Mouse (Mus musculus) spleen, adult 18-20 months (tissue): ENCODE results near the gene Map3k5.
A peak's percentile ranks its signal among the peaks of the same experiment; 100 is the strongest.

ENCODE experiments used
- DNase-seq, 2 experiments: peaks; one replicate each; pipeline ENCODE4 v3.0.0; 2022; ENCODE audit warnings: mixed read lengths in 2 of 2

Map3k5 gene

DNA sequence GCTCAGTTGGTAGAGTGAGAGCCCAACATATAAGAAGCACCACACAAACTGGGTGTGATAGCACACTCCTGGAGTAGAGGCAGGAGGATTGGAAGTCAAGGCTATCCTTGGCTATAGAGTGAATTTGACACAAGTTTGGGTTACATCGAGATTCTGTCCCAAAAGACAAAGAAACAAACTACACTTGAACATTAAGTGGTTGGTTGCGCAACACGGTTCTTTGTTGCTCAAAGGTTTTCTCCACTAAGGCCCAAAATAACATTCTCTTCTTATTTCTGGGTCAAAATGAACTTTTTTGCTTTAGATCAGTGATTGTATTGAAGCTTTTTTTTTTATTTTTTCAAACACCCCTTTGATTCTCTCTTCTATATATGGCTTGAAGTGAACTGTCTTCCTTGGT is 75.7 kb downstream of the Map3k5 start:
- DNase-seq: no peak

DNA sequence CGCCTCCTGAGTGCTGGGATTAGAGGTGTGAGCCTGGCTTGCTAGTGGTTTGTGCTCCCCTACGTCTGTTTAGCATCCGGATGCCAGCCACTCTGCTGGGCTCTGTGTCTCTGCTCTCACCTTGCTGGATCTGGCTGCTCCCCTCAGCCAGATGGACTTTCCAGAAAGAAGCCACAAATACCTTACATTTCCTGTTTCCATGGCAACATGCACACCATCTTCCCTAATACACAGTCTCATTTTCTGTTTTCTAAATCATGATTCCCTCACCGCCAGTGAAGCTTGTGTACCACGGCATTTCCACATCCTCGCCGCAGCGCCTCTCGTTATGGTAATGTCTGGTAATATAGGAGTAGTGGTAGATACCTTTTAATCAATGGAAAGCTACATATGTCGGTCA is 84.1 kb downstream of the Map3k5 start:
- DNase-seq: no peak

DNA sequence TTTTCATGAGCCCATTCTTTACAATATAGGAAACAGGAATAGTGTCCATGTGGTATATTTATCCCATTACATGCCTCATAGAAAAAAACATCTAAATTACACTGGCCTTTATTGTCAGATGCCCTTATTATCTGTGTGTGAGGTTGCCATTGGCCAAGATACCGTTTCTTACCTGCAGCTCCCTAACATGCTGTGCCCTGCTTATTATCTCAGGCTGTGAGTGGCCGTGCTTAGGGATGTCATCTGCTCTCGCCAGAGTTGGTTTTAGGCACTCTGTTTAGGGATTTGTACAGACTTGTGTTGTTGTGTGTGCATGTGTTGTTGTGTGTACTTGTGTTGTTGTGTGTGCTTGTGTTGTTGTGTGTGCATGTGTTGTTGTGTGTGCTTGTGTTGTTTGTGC is 84.5 kb downstream of the Map3k5 start:
- no peak for DNase-seq

DNA sequence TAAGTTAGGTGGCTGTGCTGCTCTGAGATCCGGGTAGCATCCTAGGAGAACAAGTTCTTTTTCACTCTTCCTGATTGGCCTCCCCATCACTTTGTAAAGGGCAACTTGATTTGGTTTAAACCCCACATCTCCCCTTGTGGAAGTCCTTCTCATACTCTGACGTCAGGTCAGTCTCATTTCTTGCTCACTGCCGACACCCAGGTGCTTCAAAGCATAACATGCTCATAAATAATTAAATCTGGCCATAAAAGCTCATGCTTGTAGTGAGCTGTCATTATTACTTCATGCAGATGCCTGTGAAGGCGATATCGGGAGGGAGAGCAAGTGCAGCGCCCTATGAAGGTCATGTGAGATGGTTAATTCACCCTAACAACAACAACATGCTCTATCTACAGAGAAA is 87.0 kb downstream of the Map3k5 start:
- no peak for DNase-seq

DNA sequence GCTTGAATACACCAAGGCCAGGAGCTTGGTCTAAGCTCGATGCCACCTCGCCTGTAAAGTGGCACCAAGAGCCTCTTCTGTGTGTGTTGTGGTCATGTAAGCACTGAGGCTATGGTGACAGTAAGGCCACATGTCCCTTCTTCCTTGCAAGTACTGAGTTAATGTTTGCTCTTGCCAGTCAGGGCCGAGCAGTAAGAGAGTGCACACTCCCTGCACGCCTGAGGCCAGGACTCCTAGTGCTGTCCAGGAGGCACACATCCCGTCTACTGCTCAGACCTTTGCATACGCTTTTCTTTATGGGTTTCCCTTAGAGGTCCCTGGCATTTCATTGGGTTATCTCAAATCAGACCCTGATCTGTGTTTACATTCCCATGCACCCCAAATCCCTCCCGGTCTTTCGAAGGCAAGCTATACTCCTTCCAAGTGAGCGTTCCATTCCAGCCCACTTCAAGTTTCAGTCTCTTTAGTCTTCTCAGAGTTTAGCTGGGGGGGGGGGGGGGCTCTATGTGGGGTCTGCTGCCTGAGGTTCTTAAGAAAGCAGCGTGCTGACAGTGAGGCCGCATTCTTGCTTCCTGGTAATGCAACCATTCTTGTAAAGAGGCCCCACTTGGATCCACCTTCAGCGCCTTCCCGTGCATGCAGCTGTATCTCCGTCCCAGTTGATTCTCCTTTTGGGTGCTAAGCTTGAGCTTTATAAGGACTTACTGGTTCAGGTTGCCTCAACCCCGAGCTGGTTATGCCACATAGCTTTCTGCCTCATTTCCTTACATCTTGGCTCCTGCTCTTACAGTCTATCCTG is 87.6 kb downstream of the Map3k5 start:
- DNase-seq: no peak

DNA sequence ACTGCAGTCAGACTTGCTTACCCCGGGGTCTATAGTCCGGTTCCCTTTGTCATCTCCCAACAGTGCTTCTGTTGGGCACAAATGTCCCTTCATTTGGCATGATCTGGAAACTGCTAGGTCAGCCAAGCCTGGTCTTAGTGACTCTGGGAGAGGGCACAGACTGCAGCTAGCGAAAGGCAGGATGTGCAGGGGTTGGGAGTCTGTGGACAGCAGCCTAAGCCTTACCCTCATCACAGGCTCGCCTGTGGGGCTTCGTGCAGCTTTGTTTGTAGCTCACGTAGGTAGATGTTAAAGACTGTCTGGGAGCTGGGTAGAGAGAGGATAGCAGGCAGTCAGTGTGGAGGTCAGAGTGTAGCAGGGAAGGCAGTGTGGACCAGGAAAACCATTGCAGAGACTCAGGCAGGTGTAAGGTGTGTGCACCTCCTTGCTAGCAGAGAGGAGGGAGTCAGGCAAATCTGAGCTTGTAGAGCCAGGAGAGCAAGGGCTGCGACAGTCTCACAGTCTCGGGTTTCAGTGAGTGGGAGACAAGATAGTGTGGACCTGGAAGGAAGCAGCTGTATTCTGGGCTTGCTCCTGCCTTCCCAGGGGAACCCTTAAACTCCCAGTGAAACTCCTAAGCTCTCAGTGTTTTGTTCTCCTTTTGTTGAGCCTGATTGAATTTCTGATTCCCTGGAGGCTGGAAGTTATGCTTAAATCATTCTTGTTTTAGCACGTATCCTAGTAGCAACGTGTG is 88.5 kb downstream of the Map3k5 start:
- no peak for DNase-seq

DNA sequence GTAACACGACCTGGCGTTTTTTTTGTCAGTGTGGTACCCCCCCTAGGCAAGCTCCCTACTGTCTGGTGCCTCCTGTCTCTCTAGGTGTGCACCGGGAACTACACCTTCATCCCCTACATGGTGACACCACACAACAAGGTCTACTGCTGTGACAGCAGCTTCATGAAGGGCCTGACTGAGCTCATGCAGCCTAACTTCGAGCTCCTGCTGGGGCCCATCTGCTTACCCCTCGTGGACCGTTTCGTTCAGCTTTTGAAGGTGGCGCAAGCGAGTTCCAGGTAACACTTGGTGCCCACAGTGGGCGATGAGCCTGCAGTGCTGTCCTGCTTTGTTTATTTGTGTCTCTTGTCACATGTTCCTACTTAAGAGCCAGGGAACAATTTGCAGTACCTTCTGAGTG is 89.3 kb downstream of the Map3k5 start:
- no peak for DNase-seq

DNA sequence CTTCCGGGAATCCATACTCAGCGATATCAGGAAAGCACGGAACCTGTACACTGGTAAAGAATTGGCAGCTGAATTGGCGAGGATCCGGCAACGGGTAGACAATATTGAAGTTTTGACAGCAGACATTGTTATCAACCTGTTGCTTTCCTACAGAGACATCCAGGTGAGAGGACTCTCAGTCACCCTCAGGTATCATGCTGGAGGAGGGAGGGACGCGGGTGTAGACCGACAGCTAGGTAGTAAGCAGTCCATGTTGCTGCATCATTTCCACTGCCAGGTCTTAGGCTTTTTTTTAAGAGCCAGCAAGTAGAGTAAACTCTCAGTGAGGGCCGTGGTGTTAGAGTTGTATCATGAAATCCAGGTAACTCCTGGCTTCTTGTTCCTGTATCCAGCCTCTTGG is 90.6 kb downstream of the Map3k5 start:
- DNase-seq: no peak

DNA sequence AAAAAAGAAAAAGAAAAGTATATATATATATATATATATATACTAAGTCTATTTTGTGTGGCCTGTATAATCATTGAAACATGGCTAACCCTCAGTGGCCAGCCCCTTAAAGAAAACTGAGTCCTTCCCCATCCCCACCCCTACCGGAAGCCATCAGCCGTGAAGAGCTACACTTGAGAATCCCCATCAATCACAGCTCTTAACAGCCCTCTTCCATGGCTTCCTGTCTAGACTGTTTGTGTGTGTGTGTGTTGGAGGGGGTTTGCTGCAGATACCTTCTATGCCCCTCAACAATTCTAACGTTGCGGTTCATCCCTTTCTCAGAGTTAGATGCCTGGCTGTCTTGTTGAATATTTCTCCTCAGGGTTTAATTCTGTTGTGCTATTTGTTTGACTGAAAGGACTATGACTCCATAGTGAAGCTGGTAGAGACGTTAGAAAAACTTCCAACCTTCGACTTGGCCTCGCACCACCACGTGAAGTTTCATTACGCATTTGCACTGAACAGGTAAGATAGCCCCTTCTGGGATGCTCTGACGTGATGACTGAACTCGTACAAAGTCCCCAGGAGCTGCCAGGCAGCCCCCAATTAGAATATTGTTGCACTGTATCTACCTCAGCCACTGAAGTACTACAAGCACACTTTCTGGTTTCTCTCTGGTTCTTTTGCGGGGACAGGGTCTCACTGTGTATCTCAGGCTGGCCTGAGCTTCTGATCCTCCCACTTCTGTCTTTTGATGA is 91.7 kb downstream of the Map3k5 start:
- DNase-seq: no peak

DNA sequence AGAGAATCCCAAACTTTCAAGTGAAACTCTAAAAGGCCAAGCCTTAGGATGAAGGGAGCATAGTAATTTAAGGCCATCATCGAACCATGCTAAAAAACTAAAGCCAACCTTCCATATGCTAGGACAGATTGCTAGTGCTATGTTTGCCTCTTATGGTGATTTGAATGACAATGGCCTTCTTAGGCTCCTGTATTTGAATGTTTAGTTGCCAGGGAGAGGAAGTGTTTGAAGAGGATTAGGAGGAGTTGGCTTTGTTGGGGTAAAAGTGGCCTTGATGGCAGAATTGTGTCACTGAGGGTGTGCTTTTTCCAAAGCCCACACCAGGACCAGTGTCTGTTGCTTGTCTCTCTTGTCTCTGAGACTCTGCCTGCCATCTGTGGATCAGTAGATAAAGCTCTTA is 96.4 kb downstream of the Map3k5 start:
- no peak for DNase-seq

DNA sequence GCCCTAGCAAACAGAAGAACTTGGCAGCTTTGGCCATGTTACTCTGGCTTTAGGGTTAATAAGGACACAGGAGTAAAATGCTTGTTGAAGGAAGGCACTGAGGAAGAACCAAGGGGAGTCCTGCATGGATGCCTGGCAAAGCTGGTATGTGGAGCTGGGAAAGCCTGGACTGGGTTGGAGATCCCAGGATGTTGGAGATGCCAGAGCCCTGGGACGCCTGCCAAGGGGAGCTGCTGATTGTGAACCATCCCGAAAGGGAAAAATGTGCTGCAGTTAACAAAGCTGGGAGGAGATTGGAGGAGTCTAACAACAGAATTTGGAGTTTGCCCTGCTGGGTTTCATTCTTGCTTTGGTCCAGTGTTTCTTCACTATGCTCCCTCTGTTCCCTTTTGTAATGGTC is 97.7 kb downstream of the Map3k5 start:
- no peak for DNase-seq

DNA sequence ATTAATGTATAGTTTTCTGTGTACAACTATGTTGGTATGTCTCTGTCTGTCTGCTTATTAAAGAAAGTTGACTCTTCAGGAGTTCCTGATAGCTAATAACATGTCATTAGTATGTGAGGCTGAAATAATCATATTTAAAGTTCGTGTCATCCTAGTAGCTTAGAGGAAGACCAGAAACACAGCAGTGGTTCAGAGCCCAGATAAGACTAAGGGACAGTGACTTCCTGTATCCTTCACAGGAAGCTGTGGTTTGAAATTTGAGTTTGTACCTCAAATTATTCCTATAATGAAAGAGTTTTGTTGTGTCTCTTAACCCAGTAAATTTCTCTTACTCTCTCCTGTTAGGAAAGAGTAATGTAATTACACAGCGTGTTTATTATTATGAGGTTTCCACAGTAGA is 102.1 kb downstream of the Map3k5 start:
- DNase-seq: no peak

DNA sequence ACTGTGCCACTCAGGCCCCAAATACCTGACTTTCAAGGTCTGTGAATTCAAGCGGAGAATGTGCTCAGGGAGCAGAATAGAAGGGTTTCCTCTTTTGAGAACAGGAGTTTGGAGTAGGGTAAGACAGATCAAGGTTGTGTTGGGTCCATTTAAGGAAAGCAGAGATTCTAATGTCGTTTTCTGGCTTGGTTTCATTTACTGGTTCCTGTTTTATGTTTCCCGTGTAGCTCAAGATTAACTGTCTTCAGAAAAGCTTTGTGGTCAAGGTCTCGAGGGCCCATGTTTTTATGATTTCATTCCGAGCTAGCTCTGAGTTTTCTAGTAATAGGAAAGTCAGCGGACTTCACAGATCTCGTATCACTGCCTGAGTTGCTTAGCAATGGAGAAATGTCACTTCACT is 102.6 kb downstream of the Map3k5 start:
- DNase-seq: no peak

DNA sequence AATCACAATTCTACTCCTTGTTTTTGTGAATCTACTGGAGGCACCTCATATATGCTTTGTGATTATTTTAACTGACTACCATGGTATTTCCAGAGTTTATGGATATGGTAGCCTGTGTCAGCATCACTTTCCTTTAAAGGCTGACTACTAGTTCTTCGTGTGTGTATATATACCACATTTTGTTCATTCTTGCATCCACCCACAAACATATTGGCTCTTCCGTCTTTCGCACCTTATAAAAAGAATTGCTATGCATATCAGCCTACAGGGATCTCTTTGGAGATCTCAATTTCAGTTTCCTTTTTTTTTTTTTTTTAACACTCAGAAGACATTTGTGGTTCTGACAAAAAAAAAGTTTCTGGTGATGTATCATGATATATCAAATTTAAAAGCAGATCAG is 105.3 kb downstream of the Map3k5 start:
- DNase-seq: no peak

DNA sequence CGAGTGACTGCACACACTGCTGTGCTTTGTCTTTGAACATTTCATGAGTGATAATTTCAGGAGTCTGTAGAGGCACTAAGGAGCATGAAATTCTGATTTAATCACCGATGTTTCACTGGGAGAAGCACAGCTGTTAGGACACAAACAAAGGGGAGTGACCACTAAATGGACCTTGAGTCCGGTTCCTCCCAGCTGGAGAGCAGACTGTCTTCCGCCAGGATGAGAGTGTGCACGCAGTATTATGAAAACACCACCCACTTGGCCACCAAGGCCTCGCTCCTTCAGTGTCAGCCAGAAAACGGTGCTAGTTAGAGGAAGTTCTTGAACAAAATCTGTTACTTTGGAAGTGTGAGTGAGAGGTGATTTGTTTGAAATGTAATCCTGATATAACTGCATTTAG is 105.8 kb downstream of the Map3k5 start:
- no peak for DNase-seq

DNA sequence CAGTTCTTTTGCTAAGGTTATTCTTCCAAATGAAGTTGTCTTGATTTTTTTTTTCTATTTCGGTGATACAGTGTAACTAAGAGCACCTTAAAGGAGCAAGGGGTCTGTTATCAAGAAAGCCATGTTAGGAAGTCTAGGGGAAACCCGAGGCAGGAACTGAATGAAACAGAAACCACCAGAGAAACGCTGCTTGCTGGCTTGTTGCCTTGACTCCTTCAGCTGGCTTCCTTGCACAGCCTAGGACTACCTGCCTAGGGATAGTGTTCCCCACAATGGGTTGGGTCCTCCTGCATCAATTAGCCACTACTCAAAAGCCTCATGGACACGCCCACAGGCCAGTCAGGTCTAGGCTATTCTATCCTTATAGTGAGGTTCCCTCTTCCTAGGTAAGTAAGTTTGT is 106.4 kb downstream of the Map3k5 start:
- DNase-seq: no peak

DNA sequence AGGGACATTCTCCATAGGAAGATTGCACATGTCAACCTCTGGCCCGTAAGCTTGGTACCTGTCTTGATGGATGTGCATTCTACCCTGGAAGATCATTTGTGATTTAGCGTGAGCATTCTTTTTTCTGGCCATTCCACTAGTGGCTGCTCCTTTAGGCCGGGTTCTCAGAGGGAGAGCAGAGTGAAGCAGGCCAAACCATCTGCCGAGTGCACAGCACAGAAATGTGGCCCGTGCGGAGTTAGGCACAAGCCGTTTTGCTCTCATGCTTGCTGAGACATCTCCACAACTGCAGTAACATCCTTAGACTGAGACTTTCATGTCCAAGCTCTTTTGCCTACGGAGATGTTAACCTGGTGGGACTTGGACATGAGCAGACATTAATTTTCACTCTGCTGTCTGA is 107.8 kb downstream of the Map3k5 start:
- no peak for DNase-seq

DNA sequence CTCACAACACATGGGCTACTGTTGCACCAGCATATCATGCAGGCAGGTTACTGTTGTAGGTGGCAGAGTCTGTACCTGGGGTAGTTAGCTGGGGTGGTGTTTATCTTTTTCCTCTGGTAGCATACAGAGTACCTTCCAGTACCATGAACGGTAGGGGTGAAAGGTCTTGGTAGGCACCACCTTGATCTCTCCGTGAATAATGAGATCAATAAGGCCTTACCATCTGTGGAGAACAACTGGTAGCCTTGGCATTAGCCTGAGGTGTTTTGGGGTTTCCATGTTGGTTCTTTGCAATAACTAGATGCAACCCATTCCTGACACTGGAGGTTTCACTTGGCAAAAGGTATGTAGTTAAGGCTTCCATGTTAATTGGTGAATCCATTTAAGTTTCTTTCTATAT is 109.8 kb downstream of the Map3k5 start:
- DNase-seq: no peak

DNA sequence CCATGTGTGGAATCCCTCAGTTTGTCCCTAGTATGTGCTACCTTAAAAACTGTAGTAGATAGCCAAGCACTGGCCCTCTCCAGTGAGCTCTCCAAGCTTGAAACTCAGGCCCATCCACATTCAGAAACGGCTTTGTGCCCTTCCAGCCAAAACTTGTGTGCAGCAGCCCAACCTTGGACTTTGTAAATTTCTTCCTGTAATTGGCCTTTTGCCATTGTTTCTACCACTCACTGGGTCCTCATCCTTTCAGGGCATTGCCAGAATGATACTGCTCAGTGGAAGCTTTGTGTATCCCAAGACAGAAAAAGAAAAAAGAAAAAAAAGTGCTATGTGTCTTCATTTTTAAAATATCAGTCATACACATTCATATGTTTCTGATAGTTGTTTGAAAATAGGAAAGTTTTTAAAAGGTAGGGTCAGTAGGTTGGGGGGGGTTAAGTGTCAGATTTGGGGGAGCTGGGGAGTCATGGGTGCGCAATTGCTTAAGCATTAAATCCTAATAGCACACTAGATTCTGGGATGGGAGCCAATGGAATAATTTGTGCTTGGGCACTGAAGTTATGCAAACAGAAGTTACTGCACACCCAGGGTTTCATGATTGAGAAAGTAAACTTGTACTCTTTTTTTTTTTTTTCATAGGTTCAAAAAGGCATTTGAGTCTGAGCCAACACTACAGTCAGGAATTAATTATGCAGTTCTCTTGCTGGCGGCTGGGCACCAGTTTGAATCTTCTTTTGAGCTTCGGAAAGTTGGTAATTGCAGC is 111.6 kb downstream of the Map3k5 start:
- no peak for DNase-seq

DNA sequence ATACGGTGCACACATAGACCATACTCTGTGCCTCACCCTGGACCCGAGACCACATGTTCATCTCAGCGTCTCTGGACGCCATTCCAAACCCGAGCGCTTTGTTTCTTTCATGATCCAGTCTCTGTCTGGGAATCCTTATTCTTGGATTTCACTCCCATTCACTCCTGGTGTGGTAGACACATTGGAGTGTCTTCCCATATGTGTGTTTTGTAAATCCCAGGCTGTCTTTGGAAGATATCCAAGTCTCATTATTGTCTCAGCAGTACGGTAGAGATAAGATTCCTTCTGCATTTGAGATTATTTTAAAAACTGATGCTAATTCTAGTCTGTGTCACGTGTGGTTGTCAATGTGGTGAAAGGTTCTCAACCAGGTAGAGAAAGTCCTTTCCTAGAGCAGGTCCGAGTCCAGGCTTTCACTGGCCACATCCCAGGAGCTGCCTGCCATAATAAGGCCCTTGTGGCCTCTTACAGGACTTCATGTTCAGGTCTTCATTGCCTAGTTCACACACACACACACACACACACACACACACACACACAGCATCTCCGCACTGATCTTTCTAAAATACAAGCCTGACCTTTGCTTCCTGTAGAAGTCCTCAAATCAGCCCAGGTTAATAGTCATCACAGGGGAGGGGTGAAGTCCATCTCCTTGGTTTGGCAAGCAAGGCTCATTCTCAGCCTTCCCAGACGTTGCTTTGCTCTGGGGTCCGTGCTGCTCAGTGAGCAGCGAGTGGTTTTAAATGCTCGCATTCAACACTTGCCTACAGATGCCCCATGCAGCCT is 122.8 kb downstream of the Map3k5 start:
- no peak for DNase-seq

DNA sequence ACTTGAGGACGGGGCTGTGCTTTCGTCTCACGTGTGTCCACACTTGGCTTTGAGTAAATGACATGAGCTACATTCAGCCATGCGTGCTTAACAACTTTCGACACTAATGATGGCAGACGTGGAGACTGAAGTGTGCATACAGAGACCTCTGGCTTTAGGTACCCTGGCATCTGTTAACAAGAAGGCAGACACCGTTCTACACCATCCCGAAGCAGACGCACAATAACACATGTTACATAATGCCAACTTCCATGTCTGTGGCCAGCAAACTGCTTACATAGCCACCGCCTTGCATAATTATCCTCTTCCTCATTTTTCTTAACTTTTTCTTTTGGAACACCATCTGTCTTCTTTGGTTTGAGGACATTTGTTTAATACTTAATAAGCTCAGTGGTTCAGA is 123.8 kb downstream of the Map3k5 start:
- DNase-seq: no peak

DNA sequence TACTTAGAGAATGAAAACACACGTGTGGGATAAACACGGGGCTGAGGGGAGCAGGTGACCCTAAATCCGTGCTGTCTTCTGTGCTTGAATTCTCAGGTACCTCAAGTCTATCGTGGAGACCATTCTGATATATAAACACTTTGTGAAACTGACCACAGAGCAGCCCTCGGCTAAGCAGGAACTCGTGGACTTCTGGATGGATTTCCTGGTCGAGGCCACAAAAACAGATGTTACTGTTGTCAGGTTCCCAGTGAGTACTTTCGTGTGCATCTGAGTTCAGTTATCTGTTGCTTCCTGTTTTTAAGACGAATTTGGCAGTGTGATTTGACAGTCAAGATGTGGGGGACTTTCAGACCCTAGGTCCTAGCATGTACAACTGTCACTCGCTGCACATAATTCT is 124.6 kb downstream of the Map3k5 start:
- peak in 1 of 2 experiments; percentile 19 for DNase-seq
